Mouse (Mus musculus) yolk sac, embryonic 10.5 days (tissue): ENCODE measurements around the gene Olfml2a.
"Not testable (repeated sequence)": the region's sequence is repeated elsewhere in the genome, so short reads cannot be mapped to it uniquely, and the experiment has no call there.

Source experiments
- DNase-seq: peaks from one replicate; pipeline ENCODE4 v3.0.0-alpha.2; 2017; ENCODE audit warnings: low spot score

The Olfml2a gene

GRCm38 (mm10) chr2:38986580-38986979 lies 54.8 kb downstream of the Olfml2a start:
- DNase-seq: no peak

GRCm38 (mm10) chr2:38987371-38987770 lies 55.6 kb downstream of the Olfml2a start:
- no peak for DNase-seq

GRCm38 (mm10) chr2:38987803-38988510 lies 56.2 kb downstream of the Olfml2a start:
- no peak for DNase-seq

GRCm38 (mm10) chr2:38988929-38989328 lies 57.2 kb downstream of the Olfml2a start:
- DNase-seq: no peak

- DNase-seq: no peak
These were observed 60.2 kb downstream of the Olfml2a start for GRCm38 (mm10) chr2:38992004-38992403.

GRCm38 (mm10) chr2:38992452-38992851 lies 60.7 kb downstream of the Olfml2a start:
- no peak for DNase-seq

GRCm38 (mm10) chr2:38997386-38998374 lies 65.9 kb downstream of the Olfml2a start, which contains the start of gene Wdr38:
TSS of gene Wdr38 (plus strand) at chr2:38997476.
- DNase-seq: peak; percentile 88

GRCm38 (mm10) chr2:38999381-38999780 lies 67.6 kb downstream of the Olfml2a start:
- no peak for DNase-seq

- DNase-seq: peak; percentile 29
These were observed 68.3 kb downstream of the Olfml2a start for GRCm38 (mm10) chr2:38999910-39000586.

- DNase-seq: no peak
These were observed 68.8 kb downstream of the Olfml2a start for GRCm38 (mm10) chr2:39000587-39000919.

- no peak for DNase-seq
These were observed 70.1 kb downstream of the Olfml2a start for GRCm38 (mm10) chr2:39001866-39002265.

GRCm38 (mm10) chr2:39003106-39003505 lies 71.3 kb downstream of the Olfml2a start:
- no peak for DNase-seq

GRCm38 (mm10) chr2:39003512-39003911 lies 71.7 kb downstream of the Olfml2a start:
- no peak for DNase-seq

- peak; percentile 43 for DNase-seq
These were observed 72.6 kb downstream of the Olfml2a start for GRCm38 (mm10) chr2:39004372-39004771.

GRCm38 (mm10) chr2:39004880-39005435 lies 73.2 kb downstream of the Olfml2a start, which contains the start of gene Arpc5l:
TSS of gene Arpc5l (plus strand) at chr2:39005348.
- DNase-seq: peak; percentile 89

GRCm38 (mm10) chr2:39005574-39006079 lies 73.8 kb downstream of the Olfml2a start, which contains the start of gene Rpl35:
TSS of gene Rpl35 (minus strand) at chr2:39005624.
- peak; percentile 40 for DNase-seq

GRCm38 (mm10) chr2:39006149-39006730 lies 74.5 kb downstream of the Olfml2a start:
- no peak for DNase-seq

GRCm38 (mm10) chr2:39007865-39008264 lies 76.1 kb downstream of the Olfml2a start:
- peak; percentile 93 for DNase-seq

- DNase-seq: no peak
These were observed 76.6 kb downstream of the Olfml2a start for GRCm38 (mm10) chr2:39008350-39008851.

- no peak for DNase-seq
These were observed 77.2 kb downstream of the Olfml2a start for GRCm38 (mm10) chr2:39008954-39009365.

GRCm38 (mm10) chr2:39010144-39010543 lies 78.4 kb downstream of the Olfml2a start:
- not testable (repeated sequence) for DNase-seq
